Mouse (Mus musculus): Measurements from ENCODE around the gene Theg. TPM values are rescaled to one million over a fixed set of nuclear protein-coding genes. Genes with fewer than 3 reads are reported as not detected.

Theg gene
- polyA plus RNA-seq, 2 experiments = not detected

GRCm38 (mm10) chr10:79532678-79533077 lies 54.5 kb downstream of the Theg start:
- Histone ChIP-seq H3K4me3 (replicated peaks; ENCODE audit: low read length) (peak overlapping the region; percentile 61), H3K4me2 (replicated peaks; ENCODE audit: low read depth, low read length, severe bottlenecking) (peak overlapping the region; percentile 98), H3K36me3 (ENCODE audit: control insufficient read depth, insufficient read depth, low read length) (peaks cover 2% of the 10 kb centered on the region; the same call in 1 of the 2 replicates), H3K27ac (replicated peaks; ENCODE audit: low read depth, low read length) (no peak overlapping the region), H3K9ac (ENCODE audit: low read depth, low read length, severe bottlenecking) (peak overlapping the region; percentile 61), H3K27me3 (ENCODE audit: control insufficient read depth, insufficient read depth, low read length) (no peaks in the 10 kb centered on the region), H3K4me1 (ENCODE audit: control insufficient read depth, insufficient read depth, low read length) (peaks cover 7% of the 10 kb centered on the region; the same call in 1 of the 2 replicates), H3K9me3 (ENCODE audit: control insufficient read depth, low read length) (no peaks in the 10 kb centered on the region)
- ATAC-seq (ENCODE audit: low FRiP score, low read depth) (no peak), DNase-seq (ENCODE audit: low spot score) (no peak)
- 31% methylated on average over 3 of the region's 3 CpGs for WGBS
- no peak for TF ChIP-seq POLR2A (IDR thresholded peaks at IDR 0.05; ENCODE audit: borderline replicate concordance, extremely low read depth, insufficient read depth, insufficient read length)

- Histone ChIP-seq H3K4me1 (ENCODE audit: control insufficient read depth, insufficient read depth, low read length) (peaks cover 7% of the 10 kb centered on the region; the same call in 1 of the 2 replicates), H3K4me2 (replicated peaks; ENCODE audit: low read depth, low read length, severe bottlenecking) (no peak overlapping the region), H3K9ac (ENCODE audit: low read depth, low read length, severe bottlenecking) (no peak overlapping the region), H3K4me3 (replicated peaks; ENCODE audit: low read length) (no peak overlapping the region), H3K27me3 (ENCODE audit: control insufficient read depth, insufficient read depth, low read length) (no peaks in the 10 kb centered on the region), H3K36me3 (ENCODE audit: control insufficient read depth, insufficient read depth, low read length) (peaks cover 8% of the 10 kb centered on the region; the same call in 1 of the 2 replicates), H3K27ac (replicated peaks; ENCODE audit: low read depth, low read length) (no peak overlapping the region), H3K9me3 (ENCODE audit: control insufficient read depth, low read length) (no peaks in the 10 kb centered on the region)
- WGBS = 76% methylated on average over 3 of the region's 3 CpGs
- ATAC-seq (ENCODE audit: low FRiP score, low read depth) = no peak
- TF ChIP-seq POLR2A (IDR thresholded peaks at IDR 0.05; ENCODE audit: borderline replicate concordance, extremely low read depth, insufficient read depth, insufficient read length) = no peak
- DNase-seq (ENCODE audit: low spot score) = no peak
Measured at GRCm38 (mm10) chr10:79531593-79531992, 55.5 kb downstream of the Theg start.

- Histone ChIP-seq H3K9ac (ENCODE audit: low read depth, low read length, severe bottlenecking) (no peak overlapping the region), H3K9me3 (ENCODE audit: control insufficient read depth, low read length) (no peaks in the 10 kb centered on the region), H3K4me1 (ENCODE audit: control insufficient read depth, insufficient read depth, low read length) (peaks cover 7% of the 10 kb centered on the region; the same call in 1 of the 2 replicates), H3K27me3 (ENCODE audit: control insufficient read depth, insufficient read depth, low read length) (no peaks in the 10 kb centered on the region), H3K4me3 (replicated peaks; ENCODE audit: low read length) (no peak overlapping the region), H3K27ac (replicated peaks; ENCODE audit: low read depth, low read length) (no peak overlapping the region), H3K36me3 (ENCODE audit: control insufficient read depth, insufficient read depth, low read length) (peaks cover 8% of the 10 kb centered on the region; the same call in 1 of the 2 replicates), H3K4me2 (replicated peaks; ENCODE audit: low read depth, low read length, severe bottlenecking) (no peak overlapping the region)
- DNase-seq (ENCODE audit: low spot score) = no peak
- no peak for ATAC-seq (ENCODE audit: low FRiP score, low read depth)
- TF ChIP-seq POLR2A (IDR thresholded peaks at IDR 0.05; ENCODE audit: borderline replicate concordance, extremely low read depth, insufficient read depth, insufficient read length) = no peak
- 97% methylated on average over 13 of the region's 13 CpGs for WGBS
Measured at GRCm38 (mm10) chr10:79530721-79531120, 56.4 kb downstream of the Theg start.

- WGBS = 74% methylated on average over 8 of the region's 8 CpGs
- Histone ChIP-seq H3K9me3 (ENCODE audit: control insufficient read depth, low read length) (no peaks in the 10 kb centered on the region), H3K4me3 (replicated peaks; ENCODE audit: low read length) (no peak overlapping the region), H3K36me3 (ENCODE audit: control insufficient read depth, insufficient read depth, low read length) (peaks cover 8% of the 10 kb centered on the region; the same call in 1 of the 2 replicates), H3K9ac (ENCODE audit: low read depth, low read length, severe bottlenecking) (no peak overlapping the region), H3K4me1 (ENCODE audit: control insufficient read depth, insufficient read depth, low read length) (peaks cover 7% of the 10 kb centered on the region; the same call in 1 of the 2 replicates), H3K27ac (replicated peaks; ENCODE audit: low read depth, low read length) (no peak overlapping the region), H3K4me2 (replicated peaks; ENCODE audit: low read depth, low read length, severe bottlenecking) (no peak overlapping the region), H3K27me3 (ENCODE audit: control insufficient read depth, insufficient read depth, low read length) (no peaks in the 10 kb centered on the region)
- TF ChIP-seq POLR2A (IDR thresholded peaks at IDR 0.05; ENCODE audit: borderline replicate concordance, extremely low read depth, insufficient read depth, insufficient read length) = no peak
- ATAC-seq (ENCODE audit: low FRiP score, low read depth) (no peak), DNase-seq (ENCODE audit: low spot score) (no peak)
Measured at GRCm38 (mm10) chr10:79530241-79530640, 56.9 kb downstream of the Theg start.

- no peak for ATAC-seq (ENCODE audit: low FRiP score, low read depth)
- no peak overlapping the region for H3K4me3 ChIP-seq (replicated peaks; ENCODE audit: low read length)
- no peak for DNase-seq (ENCODE audit: low spot score)
Measured at GRCm38 (mm10) chr10:79528081-79528480, 59.0 kb downstream of the Theg start.

More at GRCm38 (mm10) chr10:79528081-79528480, 59.0 kb downstream of the Theg start:
- WGBS = 63% methylated on average over 3 of the region's 3 CpGs
- H3K27ac ChIP-seq (replicated peaks; ENCODE audit: low read depth, low read length) = no peak overlapping the region
- no peak overlapping the region for H3K9ac ChIP-seq (ENCODE audit: low read depth, low read length, severe bottlenecking)
- no peak for TF ChIP-seq POLR2A (IDR thresholded peaks at IDR 0.05; ENCODE audit: borderline replicate concordance, extremely low read depth, insufficient read depth, insufficient read length)
- peaks cover 2% of the 10 kb centered on the region; the same call in 1 of the 2 replicates for H3K4me1 ChIP-seq (ENCODE audit: control insufficient read depth, insufficient read depth, low read length)
- no peak overlapping the region for H3K4me2 ChIP-seq (replicated peaks; ENCODE audit: low read depth, low read length, severe bottlenecking)
- H3K36me3 ChIP-seq (ENCODE audit: control insufficient read depth, insufficient read depth, low read length) = peaks cover 8% of the 10 kb centered on the region; the same call in 1 of the 2 replicates
- H3K9me3 ChIP-seq (ENCODE audit: control insufficient read depth, low read length) = no peaks in the 10 kb centered on the region
- H3K27me3 ChIP-seq (ENCODE audit: control insufficient read depth, insufficient read depth, low read length) = no peaks in the 10 kb centered on the region

All from limb, embryonic 14.5 days (tissue).